Mouse (Mus musculus): ENCODE results near the gene Kpna1. TPM values are rescaled to one million over a fixed set of nuclear protein-coding genes. Genes with fewer than 3 reads are reported as not detected.
"Not testable (repeated sequence)": the region's sequence is repeated elsewhere in the genome, so short reads cannot be mapped to it uniquely, and the experiment has no call there.

Gene Kpna1
- polyA plus RNA-seq, 1 experiment from 2014 or later: 85.1 TPM

DNA sequence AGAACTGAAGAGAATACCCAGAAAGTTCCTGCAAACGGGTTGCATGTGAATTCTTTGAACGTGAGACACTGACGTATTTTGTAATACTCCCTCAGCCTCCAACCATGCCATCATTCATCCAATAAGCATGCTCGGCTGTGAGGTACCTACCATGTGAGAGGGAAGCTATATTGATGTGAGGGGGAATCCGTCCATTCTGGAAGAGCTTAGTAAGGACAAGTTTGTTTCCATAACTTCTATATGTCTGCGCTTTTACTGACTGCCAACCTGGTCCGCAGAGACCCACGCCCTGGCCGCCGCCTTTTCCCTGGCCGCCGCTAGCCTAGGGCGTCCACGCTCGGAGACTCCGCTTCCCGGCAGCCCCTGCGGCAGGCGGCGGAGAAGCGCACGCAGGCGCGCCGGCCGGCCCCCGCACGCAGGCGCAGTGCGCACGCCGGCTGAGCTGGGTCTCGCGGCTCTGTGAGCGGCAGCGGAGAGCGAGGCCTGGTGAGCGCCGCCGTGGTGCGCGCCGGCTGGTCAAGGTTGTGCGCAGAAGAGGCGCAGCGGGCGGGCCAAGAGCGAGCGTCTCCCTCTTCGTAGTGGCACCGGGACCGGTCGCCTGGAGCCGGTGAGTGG lies 4.5 kb downstream of the Kpna1 start:
- peak overlapping the region; percentile 70 for H3K4me2 ChIP-seq (ENCODE audit: low read length)
- under 1% methylated on average over 51 of the region's 54 CpGs for WGBS
- peak overlapping the region; percentile 99 for H3K27ac ChIP-seq (ENCODE audit: low read length)
- H3K4me1 ChIP-seq (ENCODE audit: control insufficient read depth, insufficient read depth, low read length): peaks cover 17% of the 10 kb centered on the region
- peak overlapping the region; percentile 96 for H3K9ac ChIP-seq (ENCODE audit: low read depth, low read length)
- H3K4me3 ChIP-seq (ENCODE audit: low read depth, low read length): peak overlapping the region; percentile 91
- no peaks in the 10 kb centered on the region for H3K27me3 ChIP-seq (ENCODE audit: control insufficient read depth, insufficient read depth, low read depth, low read length)
- peak; percentile 96 for ATAC-seq
- no peaks in the 10 kb centered on the region for H3K9me3 ChIP-seq (replicated peaks; ENCODE audit: control insufficient read depth, low read length, poor library complexity, severe bottlenecking)
- H3K36me3 ChIP-seq (ENCODE audit: control insufficient read depth, insufficient read depth, low read length): no peaks in the 10 kb centered on the region

DNA sequence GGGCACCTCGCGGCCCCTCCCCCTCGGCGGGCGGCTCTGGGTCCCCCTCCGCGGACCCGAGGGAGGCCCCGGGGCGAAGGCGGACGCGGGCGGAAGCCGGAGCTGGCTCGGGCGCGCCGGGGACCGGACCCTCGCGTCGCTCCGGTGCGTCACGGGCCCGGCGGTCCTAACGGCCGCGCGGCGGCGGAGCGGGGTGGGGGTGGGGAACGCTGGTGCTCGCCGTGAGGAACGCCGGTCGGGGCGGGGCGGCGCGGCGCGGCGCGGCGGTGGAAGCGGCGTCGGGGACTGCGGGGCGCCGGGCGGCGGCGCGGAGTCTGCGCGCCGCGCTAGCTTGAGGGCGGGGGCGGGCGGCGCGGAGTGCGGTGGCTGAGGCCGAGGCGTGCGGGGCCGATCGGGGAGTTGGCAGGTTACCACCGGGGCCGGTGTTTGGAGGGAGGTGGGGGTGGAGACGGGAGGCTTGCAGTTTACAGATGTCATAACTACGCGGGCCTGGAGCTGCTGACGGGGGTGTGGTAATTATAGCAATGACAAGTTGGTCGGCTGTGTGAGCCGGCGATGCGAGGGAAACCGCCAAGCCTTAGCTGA lies 5.1 kb downstream of the Kpna1 start:
- Histone ChIP-seq H3K27me3 (ENCODE audit: control insufficient read depth, insufficient read depth, low read depth, low read length) (no peaks in the 10 kb centered on the region), H3K9ac (ENCODE audit: low read depth, low read length) (peak overlapping the region; percentile 96), H3K27ac (ENCODE audit: low read length) (peak overlapping the region; percentile 99), H3K36me3 (ENCODE audit: control insufficient read depth, insufficient read depth, low read length) (no peaks in the 10 kb centered on the region), H3K4me1 (ENCODE audit: control insufficient read depth, insufficient read depth, low read length) (peaks cover 17% of the 10 kb centered on the region), H3K9me3 (replicated peaks; ENCODE audit: control insufficient read depth, low read length, poor library complexity, severe bottlenecking) (no peaks in the 10 kb centered on the region), H3K4me3 (ENCODE audit: low read depth, low read length) (peak overlapping the region; percentile 91), H3K4me2 (ENCODE audit: low read length) (peak overlapping the region; percentile 70)
- 1% methylated on average over 51 of the region's 86 CpGs for WGBS
- ATAC-seq: peak; percentile 79

DNA sequence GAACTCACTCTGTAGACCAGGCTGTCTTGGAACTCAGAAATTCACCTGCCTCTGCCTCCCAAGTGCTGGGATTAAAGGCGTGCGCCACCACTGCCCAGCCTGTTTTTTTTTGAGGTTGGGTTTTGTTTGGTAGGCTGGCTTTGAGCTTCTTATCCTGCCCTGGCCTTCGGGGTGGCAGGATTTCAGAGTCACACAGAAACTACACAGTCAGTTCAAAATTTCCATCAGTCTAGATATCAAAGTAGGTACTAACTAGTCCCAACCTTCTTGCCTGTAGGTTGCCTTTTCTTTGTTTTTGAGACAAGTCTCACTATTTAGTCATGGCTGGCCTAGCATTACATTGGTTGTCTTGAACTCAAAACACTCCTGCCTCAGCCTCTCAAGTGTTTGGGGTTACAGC lies 5.9 kb downstream of the Kpna1 start:
- Histone ChIP-seq H3K9ac (ENCODE audit: low read depth, low read length) (no peak overlapping the region), H3K9me3 (replicated peaks; ENCODE audit: control insufficient read depth, low read length, poor library complexity, severe bottlenecking) (no peaks in the 10 kb centered on the region), H3K36me3 (ENCODE audit: control insufficient read depth, insufficient read depth, low read length) (no peaks in the 10 kb centered on the region), H3K4me2 (ENCODE audit: low read length) (peak overlapping the region; percentile 70), H3K4me3 (ENCODE audit: low read depth, low read length) (peak overlapping the region; percentile 91), H3K4me1 (ENCODE audit: control insufficient read depth, insufficient read depth, low read length) (peaks cover 17% of the 10 kb centered on the region), H3K27me3 (ENCODE audit: control insufficient read depth, insufficient read depth, low read depth, low read length) (no peaks in the 10 kb centered on the region), H3K27ac (ENCODE audit: low read length) (no peak overlapping the region)
- WGBS: 63% methylated on average over 3 of the region's 3 CpGs
- ATAC-seq: no peak

DNA sequence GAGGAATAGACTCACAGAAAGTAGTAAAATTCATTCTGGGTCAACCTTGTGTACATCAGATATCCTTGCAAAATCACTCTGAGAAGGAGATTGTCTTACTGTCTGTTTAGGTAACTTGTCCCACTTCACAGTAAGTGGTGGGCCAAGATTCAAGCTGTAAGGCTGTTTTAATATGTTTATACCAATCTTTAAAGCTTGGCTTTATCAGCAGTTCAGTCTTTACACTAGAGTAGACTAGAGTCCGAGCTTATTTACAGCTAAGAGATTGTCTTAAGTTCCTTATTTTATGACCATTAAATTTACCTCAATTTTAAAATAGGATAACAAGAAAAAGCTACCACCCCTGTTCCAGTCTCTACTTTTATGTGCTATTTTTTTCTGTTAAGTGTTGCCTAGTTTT lies 9.4 kb downstream of the Kpna1 start:
- Histone ChIP-seq H3K27ac (ENCODE audit: low read length) (no peak overlapping the region), H3K4me2 (ENCODE audit: low read length) (no peak overlapping the region), H3K36me3 (ENCODE audit: control insufficient read depth, insufficient read depth, low read length) (no peaks in the 10 kb centered on the region), H3K9me3 (replicated peaks; ENCODE audit: control insufficient read depth, low read length, poor library complexity, severe bottlenecking) (no peaks in the 10 kb centered on the region), H3K9ac (ENCODE audit: low read depth, low read length) (no peak overlapping the region), H3K4me1 (ENCODE audit: control insufficient read depth, insufficient read depth, low read length) (peaks cover 17% of the 10 kb centered on the region), H3K4me3 (ENCODE audit: low read depth, low read length) (no peak overlapping the region), H3K27me3 (ENCODE audit: control insufficient read depth, insufficient read depth, low read depth, low read length) (no peaks in the 10 kb centered on the region)
- WGBS: 88% methylated on average over 1 of the region's 1 CpGs
- no peak for ATAC-seq

DNA sequence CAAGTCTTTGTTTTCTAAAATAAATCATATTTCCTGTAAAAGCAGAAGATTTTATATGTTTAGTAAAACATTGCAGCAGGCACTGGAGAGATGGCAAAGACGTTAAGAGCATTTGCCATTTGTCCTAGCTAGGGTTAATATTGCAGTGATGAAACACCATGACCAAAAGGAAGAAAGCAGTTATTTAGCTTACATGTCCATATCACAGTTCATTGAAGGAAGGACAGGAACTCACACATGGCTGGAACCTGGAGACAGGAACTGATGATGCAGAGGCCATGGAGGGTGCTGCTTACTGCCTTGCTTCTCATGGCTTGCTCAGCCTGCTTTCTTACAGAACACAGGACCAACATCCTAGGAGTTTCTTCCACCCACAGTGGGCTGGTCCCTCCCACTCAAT lies 13.8 kb downstream of the Kpna1 start:
- no peak for ATAC-seq
- H3K36me3 ChIP-seq (ENCODE audit: control insufficient read depth, insufficient read depth, low read length): no peaks in the 10 kb centered on the region
- no peaks in the 10 kb centered on the region for H3K27me3 ChIP-seq (ENCODE audit: control insufficient read depth, insufficient read depth, low read depth, low read length)
- H3K9ac ChIP-seq (ENCODE audit: low read depth, low read length): no peak overlapping the region
- no peak overlapping the region for H3K4me3 ChIP-seq (ENCODE audit: low read depth, low read length)
- H3K27ac ChIP-seq (ENCODE audit: low read length): no peak overlapping the region
- no peak overlapping the region for H3K4me2 ChIP-seq (ENCODE audit: low read length)
- WGBS: 81% methylated on average over 1 of the region's 1 CpGs
- no peaks in the 10 kb centered on the region for H3K9me3 ChIP-seq (replicated peaks; ENCODE audit: control insufficient read depth, low read length, poor library complexity, severe bottlenecking)
- H3K4me1 ChIP-seq (ENCODE audit: control insufficient read depth, insufficient read depth, low read length): peaks cover 5% of the 10 kb centered on the region; the same call in 1 of the 2 replicates

DNA sequence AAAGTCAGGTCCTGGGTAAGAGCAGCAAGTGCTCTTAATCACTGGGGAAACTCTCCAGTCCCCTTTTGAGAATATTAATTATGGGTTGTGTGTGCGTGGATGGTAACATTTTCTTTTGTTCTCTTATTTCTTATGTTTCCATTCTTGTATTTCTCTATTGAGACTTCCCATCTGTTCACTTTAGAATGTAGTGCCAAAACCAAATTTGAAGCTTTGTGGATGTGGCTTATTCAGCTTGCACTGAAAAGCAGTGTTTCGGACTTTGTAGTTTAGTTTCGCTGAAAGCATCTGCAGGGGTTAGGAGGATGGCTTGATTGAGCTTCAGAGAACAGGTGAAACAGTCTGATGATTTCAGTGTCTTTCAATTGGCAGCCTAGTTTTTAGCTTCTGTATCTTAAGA lies 14.8 kb downstream of the Kpna1 start:
- WGBS: 78% methylated on average over 3 of the region's 3 CpGs
- H3K27me3 ChIP-seq (ENCODE audit: control insufficient read depth, insufficient read depth, low read depth, low read length): no peaks in the 10 kb centered on the region
- H3K27ac ChIP-seq (ENCODE audit: low read length): no peak overlapping the region
- H3K4me1 ChIP-seq (ENCODE audit: control insufficient read depth, insufficient read depth, low read length): 0 out of 2 replicates have a peak, but pooled peaks cover 2% of the 10 kb centered on the region
- no peak overlapping the region for H3K4me3 ChIP-seq (ENCODE audit: low read depth, low read length)
- H3K9me3 ChIP-seq (replicated peaks; ENCODE audit: control insufficient read depth, low read length, poor library complexity, severe bottlenecking): no peaks in the 10 kb centered on the region
- H3K36me3 ChIP-seq (ENCODE audit: control insufficient read depth, insufficient read depth, low read length): no peaks in the 10 kb centered on the region
- no peak for ATAC-seq
- no peak overlapping the region for H3K4me2 ChIP-seq (ENCODE audit: low read length)
- no peak overlapping the region for H3K9ac ChIP-seq (ENCODE audit: low read depth, low read length)

DNA sequence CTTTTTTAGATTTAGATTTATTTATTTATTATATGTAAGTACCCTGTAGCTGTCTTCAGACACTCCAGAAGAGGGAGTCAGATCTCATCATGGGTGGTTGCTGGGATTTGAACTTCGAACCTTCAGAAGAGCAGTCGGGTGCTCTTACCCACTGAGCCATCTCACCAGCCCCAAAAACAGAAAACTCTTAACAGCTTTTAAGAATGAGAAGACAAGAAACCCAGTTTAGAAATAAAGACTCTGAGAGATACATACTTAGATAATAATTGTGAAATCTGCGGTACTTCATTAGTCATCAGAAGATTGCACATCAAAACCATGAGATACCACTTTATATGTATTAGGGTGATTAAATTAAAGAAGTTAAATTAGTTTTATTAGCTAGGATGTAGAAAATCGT lies 20.3 kb downstream of the Kpna1 start:
- not testable (repeated sequence) for H3K9me3 ChIP-seq (replicated peaks; ENCODE audit: control insufficient read depth, low read length, poor library complexity, severe bottlenecking); H3K9ac ChIP-seq (ENCODE audit: low read depth, low read length); H3K27me3 ChIP-seq (ENCODE audit: control insufficient read depth, insufficient read depth, low read depth, low read length); H3K4me3 ChIP-seq (ENCODE audit: low read depth, low read length); H3K4me2 ChIP-seq (ENCODE audit: low read length); H3K27ac ChIP-seq (ENCODE audit: low read length); H3K4me1 ChIP-seq (ENCODE audit: control insufficient read depth, insufficient read depth, low read length); ATAC-seq; H3K36me3 ChIP-seq (ENCODE audit: control insufficient read depth, insufficient read depth, low read length)
- 94% methylated on average over 4 of the region's 4 CpGs for WGBS

DNA sequence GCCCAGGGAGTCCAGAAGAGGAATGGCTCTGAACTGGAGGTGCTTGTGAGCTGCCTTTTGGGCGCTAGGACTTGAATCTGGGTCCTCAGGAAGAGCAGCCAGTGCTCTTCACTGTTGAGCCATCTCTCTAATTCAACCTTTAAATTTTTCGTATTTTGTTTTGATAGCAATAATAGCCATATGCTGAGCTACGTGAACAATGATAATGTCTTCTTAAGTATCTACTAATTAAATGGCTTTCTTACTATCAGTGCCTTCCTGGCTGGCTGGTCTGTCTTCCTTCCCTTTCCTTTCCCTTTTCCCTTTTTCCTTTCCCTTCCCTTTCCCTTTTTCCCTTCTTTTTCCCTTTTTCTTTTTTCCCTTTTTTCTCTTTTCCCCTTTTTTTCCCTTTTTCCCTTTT lies 29.8 kb downstream of the Kpna1 start:
- no peaks in the 10 kb centered on the region for H3K4me1 ChIP-seq (ENCODE audit: control insufficient read depth, insufficient read depth, low read length)
- H3K4me3 ChIP-seq (ENCODE audit: low read depth, low read length): no peak overlapping the region
- no peak for ATAC-seq
- H3K4me2 ChIP-seq (ENCODE audit: low read length): no peak overlapping the region
- peaks cover 7% of the 10 kb centered on the region for H3K36me3 ChIP-seq (ENCODE audit: control insufficient read depth, insufficient read depth, low read length)
- no peak overlapping the region for H3K9ac ChIP-seq (ENCODE audit: low read depth, low read length)
- H3K9me3 ChIP-seq (replicated peaks; ENCODE audit: control insufficient read depth, low read length, poor library complexity, severe bottlenecking): no peaks in the 10 kb centered on the region
- no peaks in the 10 kb centered on the region for H3K27me3 ChIP-seq (ENCODE audit: control insufficient read depth, insufficient read depth, low read depth, low read length)
- no peak overlapping the region for H3K27ac ChIP-seq (ENCODE audit: low read length)
- WGBS: 95% methylated on average over 3 of the region's 3 CpGs

DNA sequence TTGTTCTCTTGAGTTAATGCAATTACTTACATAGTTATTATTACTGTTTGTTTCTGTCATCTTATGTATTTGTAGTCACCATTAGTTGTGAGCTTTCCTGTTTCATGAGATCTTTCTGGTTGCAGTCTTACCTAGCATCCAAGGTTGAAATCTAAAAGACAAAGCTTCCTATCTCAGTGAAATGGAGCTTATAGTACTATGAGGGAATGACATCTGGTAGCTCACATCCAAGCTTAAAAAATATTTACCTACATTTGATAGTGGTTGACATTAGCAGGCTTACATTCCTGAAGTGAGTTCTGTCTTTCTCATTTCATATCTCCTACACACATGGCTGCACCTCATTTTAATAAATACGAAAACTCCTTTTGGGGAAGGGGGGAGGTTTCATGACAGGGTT lies 37.8 kb downstream of the Kpna1 start:
- Histone ChIP-seq H3K27me3 (ENCODE audit: control insufficient read depth, insufficient read depth, low read depth, low read length) (no peaks in the 10 kb centered on the region), H3K4me1 (ENCODE audit: control insufficient read depth, insufficient read depth, low read length) (no peaks in the 10 kb centered on the region), H3K4me3 (ENCODE audit: low read depth, low read length) (no peak overlapping the region), H3K27ac (ENCODE audit: low read length) (no peak overlapping the region), H3K36me3 (ENCODE audit: control insufficient read depth, insufficient read depth, low read length) (peaks cover 16% of the 10 kb centered on the region; the same call in 1 of the 2 replicates), H3K4me2 (ENCODE audit: low read length) (no peak overlapping the region), H3K9me3 (replicated peaks; ENCODE audit: control insufficient read depth, low read length, poor library complexity, severe bottlenecking) (no peaks in the 10 kb centered on the region), H3K9ac (ENCODE audit: low read depth, low read length) (no peak overlapping the region)
- ATAC-seq: no peak
- WGBS: 96% methylated on average over 1 of the region's 1 CpGs
